ENCODE assay signal across 8 mouse cellular contexts in genomic region chr5:144767911-144768841, GRCm38 (mm10). TPM values are rescaled to one million over a fixed set of nuclear protein-coding genes. Genes with fewer than 3 reads are reported as not detected.
DNase-seq lines count a peak whose midpoint lies in the region; ATAC-seq and TF ChIP-seq lines count a peak whose summit lies in the region.

No protein-coding gene starts in this region.

- under 1% methylated on average over 88 of the region's 92 CpGs for WGBS in hindbrain, postnatal 0 days

- peak overlapping the region; percentile 87 for H3K4me3 ChIP-seq in hindbrain, postnatal 0 days (ENCODE audit: low read length)
- H3K4me3 ChIP-seq in left cerebral cortex, adult 2 months, result peak overlapping the region; percentile 83

- H3K9me3 ChIP-seq in hindbrain, postnatal 0 days (ENCODE audit: low read length), result no peaks in the 10 kb centered on the region

- TF ChIP-seq CTCF in hindbrain, postnatal 0 days (IDR thresholded peaks at IDR 0.05; ENCODE audit: low read depth), result peak; percentile 80
- TF ChIP-seq CTCF in left cerebral cortex, adult 2 months (IDR thresholded peaks at IDR 0.05), result peak; percentile 100

- peak overlapping the region; percentile 98 for H3K27ac ChIP-seq in hindbrain, postnatal 0 days
- H3K27ac ChIP-seq in left cerebral cortex, adult 2 months, result peak overlapping the region; percentile 99

- no peaks in the 10 kb centered on the region for H3K27me3 ChIP-seq in hindbrain, postnatal 0 days (ENCODE audit: insufficient read depth, low read length)

- peaks cover 14% of the 10 kb centered on the region; the same call in 1 of the 2 replicates for H3K36me3 ChIP-seq in hindbrain, postnatal 0 days (ENCODE audit: insufficient read depth, low read length)

- peak; percentile 92 for DNase-seq in T-cell, adult 2 months (ENCODE audit: low spot score)
- DNase-seq in cerebellum, postnatal 36 days, result peak; percentile 93 to 95
- DNase-seq in gastrocnemius, adult 18-20 months (ENCODE audit: low spot score), result peak; percentile 85
- peak; percentile 96 for DNase-seq in hindbrain, postnatal 0 days (ENCODE audit: low spot score)
- peak; percentile 87 to 93 for DNase-seq in left cerebral cortex, adult 2 months (ENCODE audit: extremely low spot score in 1 of 2, low spot score in 2 of 2)
- peak; percentile 89 to 90 for DNase-seq in right cerebral cortex, adult 2 months (ENCODE audit: low spot score in 2 of 2)
- DNase-seq in urinary bladder, postnatal 14 days (ENCODE audit: low spot score), result peak; percentile 86

- H3K9ac ChIP-seq in hindbrain, postnatal 0 days (replicated peaks; ENCODE audit: low read length), result peak overlapping the region; percentile 87

- intact Hi-C loops in left cerebral cortex, adult 2 months (cut with DNase I), result no loop called here

- H3K4me1 ChIP-seq in hindbrain, postnatal 0 days (ENCODE audit: insufficient read depth, low read length), result peaks cover 12% of the 10 kb centered on the region; the same call in 1 of the 2 replicates

- peak overlapping the region; percentile 93 for H3K4me2 ChIP-seq in hindbrain, postnatal 0 days (ENCODE audit: low read depth, low read length)

- ATAC-seq in hindbrain, postnatal 0 days, result peak; percentile 92
- peak; percentile 84 for ATAC-seq in megakaryocyte, adult 5-6 weeks (ENCODE audit: poor library complexity, severe bottlenecking)

RNA-seq across cellular contexts. Expression of gene Trrap, which starts 0.6 kb away (rescaled TPM):
- 10 to 100 TPM; 25.2 to 25.4 TPM for total RNA-seq in gastrocnemius, adult 18-20 months (2021)
- 149 and 156 TPM in 2 replicates for total RNA-seq in hindbrain, postnatal 0 days (2014; rRNA removed)
- 58.4 and 61.2 TPM in 2 replicates for polyA plus RNA-seq in hindbrain, postnatal 0 days (2015; fragmentation: Nextera tagmentation; extraction: Ambion mirVana)
- total RNA-seq in left cerebral cortex, adult 2 months (2021), result 100 to 1,000 TPM; 169 to 170 TPM
- total RNA-seq in megakaryocyte, adult 5-6 weeks (2015), result 52.9 and 55.2 TPM in 2 replicates
- 32.1 and 56.3 TPM in 2 replicates for total RNA-seq in megakaryocyte, adult 5-6 weeks (2017)

RNA-seq across cellular contexts. Expression of gene Tmem130, which starts 6.6 kb away (rescaled TPM):
- total RNA-seq in gastrocnemius, adult 18-20 months (2021), result not detected
- 310 and 321 TPM in 2 replicates for total RNA-seq in hindbrain, postnatal 0 days (2014; rRNA removed)
- 412 and 459 TPM in 2 replicates for polyA plus RNA-seq in hindbrain, postnatal 0 days (2015; fragmentation: Nextera tagmentation; extraction: Ambion mirVana)
- 100 to 1,000 TPM; 169 to 188 TPM for total RNA-seq in left cerebral cortex, adult 2 months (2021)
- total RNA-seq in megakaryocyte, adult 5-6 weeks (2015), result not detected in 2 replicates
- not detected in 2 replicates for total RNA-seq in megakaryocyte, adult 5-6 weeks (2017)

Comparison
In these comparisons a context has a peak if more than half of its experiments do, and no peak if none do; other contexts are left out.
1. Peak in every context shown above with its lines: DNase-seq, ATAC-seq, H3K4me3 ChIP-seq and H3K27ac ChIP-seq.
2. RNA of gene Tmem130, which starts 6.6 kb away (total RNA-seq): 310 to 321 TPM in hindbrain, postnatal 0 days and 169 to 188 TPM in left cerebral cortex, adult 2 months; not detected in gastrocnemius, adult 18-20 months and not detected in megakaryocyte, adult 5-6 weeks; every median in the first group is over 100 times any median in the second.